Mouse (Mus musculus) kidney, adult 2 months (tissue): ENCODE data around the gene Slc34a3.

Experiments used
- CTCF ChIP-seq: fragments of 200-500 bp; conservative IDR thresholded peaks from 2 replicates; pipeline ENCODE4 v1.5.1; 2011; ENCODE audit warnings: low read depth, mild to moderate bottlenecking, control low read depth, low read length, moderate library complexity, mixed read lengths; ENCODE audit not compliant: insufficient read depth, insufficient read length
- POLR2A ChIP-seq: fragments of 200-500 bp; IDR thresholded peaks from one replicate; pipeline ENCODE4 v1.6.1; 2011; ENCODE audit warnings: low read depth, low read length, control low read depth

- TF ChIP-seq POLR2A (no peak), CTCF (no peak)
Measured at GRCm38 (mm10) chr2:25227406-25227805, 6.8 kb downstream of the Slc34a3 start.
